Mouse (Mus musculus): ENCODE results near the gene Snx1. TPM values are rescaled to one million over a fixed set of nuclear protein-coding genes. Genes with fewer than 3 reads are reported as not detected.

The Snx1 gene
- polyA plus RNA-seq, 1 experiment from 2014 or later, result 124 TPM

DNA sequence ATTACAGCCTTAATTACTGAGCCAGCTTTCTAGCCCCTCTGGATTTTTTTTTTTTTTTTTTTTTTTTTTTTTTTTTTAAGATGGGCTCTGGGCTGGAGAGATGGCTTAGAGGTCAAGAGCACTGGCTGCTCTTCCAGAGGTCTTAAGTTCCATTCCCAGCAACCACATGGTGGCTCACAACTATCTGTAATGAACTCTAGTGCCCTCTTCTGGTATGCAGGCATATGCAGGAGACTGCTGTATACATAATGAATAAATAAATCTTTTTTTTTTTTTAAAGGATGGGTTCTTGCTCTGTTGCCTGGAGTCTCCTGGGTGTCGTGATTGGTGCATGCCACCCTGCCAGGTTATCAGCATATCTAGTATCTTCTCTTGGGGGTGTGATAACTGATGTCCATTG, 29.1 kb upstream of the Snx1 start:
- WGBS, result 93% methylated on average over 1 of the region's 1 CpGs
- no peak for ATAC-seq
- no peaks in the 10 kb centered on the region for H3K4me1 ChIP-seq
- no peak overlapping the region for H3K4me2 ChIP-seq
- H3K27me3 ChIP-seq, result peaks cover 25% of the 10 kb centered on the region
- no peak overlapping the region for H3K27ac ChIP-seq
- no peak overlapping the region for H3K9ac ChIP-seq
- H3K9me3 ChIP-seq (replicated peaks), result no peaks in the 10 kb centered on the region
- H3K36me3 ChIP-seq (ENCODE audit: poor library complexity, severe bottlenecking), result no peaks in the 10 kb centered on the region
- no peak overlapping the region for H3K4me3 ChIP-seq

DNA sequence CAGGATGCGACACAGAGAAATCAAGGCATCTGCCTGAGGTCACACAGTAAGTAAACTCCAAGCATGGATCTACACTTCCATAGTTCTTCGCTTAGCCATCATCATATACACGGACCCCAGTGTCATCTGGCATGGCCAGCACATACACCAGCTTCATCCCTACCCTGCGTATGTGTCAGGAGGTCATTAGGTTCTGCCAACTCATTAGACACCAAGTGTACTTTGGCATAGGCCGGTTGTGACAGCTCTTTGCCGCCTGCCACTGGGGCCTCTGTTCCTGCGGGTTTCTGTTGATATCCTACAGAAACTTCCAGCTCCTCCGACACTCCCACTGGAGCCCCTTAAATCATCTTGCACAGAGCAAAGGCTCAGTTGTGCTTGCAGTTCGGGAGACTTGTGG, 27.6 kb upstream of the Snx1 start:
- H3K9ac ChIP-seq, result no peak overlapping the region
- no peak overlapping the region for H3K27ac ChIP-seq
- H3K4me1 ChIP-seq, result no peaks in the 10 kb centered on the region
- WGBS, result 92% methylated on average over 9 of the region's 9 CpGs
- peaks cover 18% of the 10 kb centered on the region for H3K27me3 ChIP-seq
- H3K9me3 ChIP-seq (replicated peaks), result no peaks in the 10 kb centered on the region
- H3K4me2 ChIP-seq, result no peak overlapping the region
- no peak for ATAC-seq
- H3K36me3 ChIP-seq (ENCODE audit: poor library complexity, severe bottlenecking), result no peaks in the 10 kb centered on the region
- no peak overlapping the region for H3K4me3 ChIP-seq

DNA sequence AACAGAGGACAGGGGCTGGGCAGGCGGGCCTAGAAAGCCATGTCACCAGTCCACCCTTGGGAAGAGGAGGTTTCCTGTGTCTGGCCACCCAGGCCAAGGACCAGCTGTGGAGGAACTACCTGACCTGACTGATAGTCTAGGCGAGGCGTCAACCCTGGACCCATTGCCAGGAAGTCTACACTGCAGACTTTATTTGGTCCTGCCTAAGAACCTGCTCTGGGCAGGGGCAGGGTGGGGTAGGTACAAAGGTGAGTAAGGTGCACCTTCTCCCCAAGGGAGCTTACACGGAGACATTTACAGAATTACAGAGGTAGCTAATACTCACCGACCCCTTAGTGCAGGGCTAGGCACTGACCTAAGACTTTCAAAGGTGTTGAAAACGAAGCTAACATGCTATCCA, 27.2 kb upstream of the Snx1 start:
- Histone ChIP-seq H3K27ac (no peak overlapping the region), H3K4me3 (no peak overlapping the region), H3K27me3 (peaks cover 14% of the 10 kb centered on the region), H3K4me2 (no peak overlapping the region), H3K4me1 (no peaks in the 10 kb centered on the region), H3K36me3 (ENCODE audit: poor library complexity, severe bottlenecking) (no peaks in the 10 kb centered on the region), H3K9ac (no peak overlapping the region), H3K9me3 (replicated peaks) (no peaks in the 10 kb centered on the region)
- WGBS, result 84% methylated on average over 6 of the region's 6 CpGs
- ATAC-seq, result no peak

DNA sequence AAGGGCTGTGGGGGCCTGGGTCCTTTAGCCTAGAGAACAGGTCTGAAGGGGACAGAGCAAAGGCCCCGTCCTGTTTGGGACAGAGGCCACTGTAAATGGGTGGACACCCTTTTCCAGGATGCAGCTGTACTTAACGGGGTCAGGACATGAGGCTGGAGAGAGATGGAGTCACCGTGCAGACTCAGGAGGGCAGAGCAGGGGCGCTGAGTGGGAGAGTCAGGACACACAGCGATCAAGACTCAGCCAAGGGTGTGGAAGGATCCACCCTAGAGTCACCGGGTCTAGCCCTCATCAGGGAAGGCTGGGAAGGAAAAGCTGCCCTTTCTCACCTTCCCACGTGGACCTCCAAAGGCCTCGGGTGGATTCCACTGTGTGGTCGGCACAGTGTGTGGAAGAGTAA, 25.6 kb upstream of the Snx1 start:
- Histone ChIP-seq H3K4me3 (no peak overlapping the region), H3K4me1 (no peaks in the 10 kb centered on the region), H3K27me3 (peaks cover 5% of the 10 kb centered on the region; the same call in 1 of the 2 replicates), H3K9me3 (replicated peaks) (no peaks in the 10 kb centered on the region), H3K4me2 (no peak overlapping the region), H3K27ac (no peak overlapping the region), H3K36me3 (ENCODE audit: poor library complexity, severe bottlenecking) (no peaks in the 10 kb centered on the region), H3K9ac (no peak overlapping the region)
- 62% methylated on average over 9 of the region's 9 CpGs for WGBS
- no peak for ATAC-seq

DNA sequence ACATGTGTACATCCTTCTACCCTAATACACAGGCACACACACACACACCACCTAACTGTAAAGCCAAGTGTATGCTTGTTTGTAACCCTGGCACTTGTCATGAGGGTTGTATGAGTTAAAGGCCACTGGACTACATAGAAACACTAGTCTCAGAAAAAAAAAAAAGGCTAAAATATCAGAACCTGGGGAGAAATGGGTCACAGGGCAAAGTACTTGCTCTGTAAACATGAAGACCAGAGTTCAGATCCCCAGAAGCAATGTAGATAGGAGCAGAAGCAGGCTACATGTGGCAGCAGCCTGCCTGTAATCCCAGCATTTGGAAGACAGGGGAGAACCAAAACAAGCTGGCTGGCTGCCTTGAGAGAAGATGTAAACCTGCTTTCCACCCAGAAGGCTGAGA, 19.8 kb upstream of the Snx1 start:
- H3K27ac ChIP-seq, result no peak overlapping the region
- H3K4me2 ChIP-seq, result no peak overlapping the region
- no peaks in the 10 kb centered on the region for H3K4me1 ChIP-seq
- H3K9me3 ChIP-seq (replicated peaks), result no peaks in the 10 kb centered on the region
- H3K36me3 ChIP-seq (ENCODE audit: poor library complexity, severe bottlenecking), result no peaks in the 10 kb centered on the region
- no peak for ATAC-seq
- H3K9ac ChIP-seq, result no peak overlapping the region
- H3K27me3 ChIP-seq, result no peaks in the 10 kb centered on the region
- H3K4me3 ChIP-seq, result no peak overlapping the region

DNA sequence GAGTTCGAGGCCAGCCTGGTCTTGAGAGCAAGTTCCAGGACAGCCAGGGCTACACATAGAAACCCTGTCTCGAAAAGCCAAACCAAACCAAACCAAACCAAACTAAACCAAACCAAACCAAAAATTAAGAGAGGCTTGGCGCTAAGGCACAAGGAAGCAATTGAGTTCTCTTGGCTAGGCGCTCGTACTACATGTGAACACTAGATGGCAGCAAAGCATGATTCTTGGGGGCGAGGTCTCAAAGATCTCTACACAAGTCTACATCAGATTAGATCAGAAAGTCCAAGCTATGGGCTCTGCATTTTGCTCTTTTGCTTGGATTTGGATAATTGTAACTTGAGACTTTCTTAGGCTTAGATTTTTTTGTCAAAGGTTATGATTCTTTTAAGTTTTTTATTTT, 17.9 kb upstream of the Snx1 start:
- Histone ChIP-seq H3K27ac (no peak overlapping the region), H3K4me1 (no peaks in the 10 kb centered on the region), H3K9ac (no peak overlapping the region), H3K9me3 (replicated peaks) (no peaks in the 10 kb centered on the region), H3K27me3 (no peaks in the 10 kb centered on the region), H3K4me2 (no peak overlapping the region), H3K4me3 (no peak overlapping the region), H3K36me3 (ENCODE audit: poor library complexity, severe bottlenecking) (peaks cover 16% of the 10 kb centered on the region)
- ATAC-seq, result no peak
- WGBS, result 4% methylated on average over 6 of the region's 6 CpGs

DNA sequence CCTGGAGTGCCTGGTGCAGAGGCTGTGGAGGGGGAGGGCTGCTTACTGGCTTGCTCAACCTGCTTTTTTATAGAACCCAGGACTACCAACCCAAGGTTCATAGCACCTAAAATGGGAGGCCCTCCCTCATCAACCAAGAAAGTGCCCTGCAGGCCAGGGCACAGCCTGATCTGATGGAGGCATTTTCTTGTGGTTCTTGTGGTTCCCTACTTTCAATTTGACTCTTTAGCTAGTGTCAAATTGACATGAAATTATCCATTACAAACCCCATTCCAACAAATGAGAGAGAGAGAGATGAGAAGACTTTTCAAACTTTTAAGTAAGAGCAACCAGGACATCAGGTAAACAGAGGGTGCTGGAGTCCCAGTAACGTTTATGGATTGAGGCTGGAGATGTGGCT, 15.9 kb upstream of the Snx1 start:
- Histone ChIP-seq H3K27ac (no peak overlapping the region), H3K27me3 (no peaks in the 10 kb centered on the region), H3K4me3 (no peak overlapping the region), H3K4me1 (no peaks in the 10 kb centered on the region), H3K36me3 (ENCODE audit: poor library complexity, severe bottlenecking) (peaks cover 34% of the 10 kb centered on the region), H3K9ac (no peak overlapping the region), H3K9me3 (replicated peaks) (no peaks in the 10 kb centered on the region), H3K4me2 (no peak overlapping the region)
- ATAC-seq, result no peak
- 81% methylated on average over 1 of the region's 1 CpGs for WGBS

DNA sequence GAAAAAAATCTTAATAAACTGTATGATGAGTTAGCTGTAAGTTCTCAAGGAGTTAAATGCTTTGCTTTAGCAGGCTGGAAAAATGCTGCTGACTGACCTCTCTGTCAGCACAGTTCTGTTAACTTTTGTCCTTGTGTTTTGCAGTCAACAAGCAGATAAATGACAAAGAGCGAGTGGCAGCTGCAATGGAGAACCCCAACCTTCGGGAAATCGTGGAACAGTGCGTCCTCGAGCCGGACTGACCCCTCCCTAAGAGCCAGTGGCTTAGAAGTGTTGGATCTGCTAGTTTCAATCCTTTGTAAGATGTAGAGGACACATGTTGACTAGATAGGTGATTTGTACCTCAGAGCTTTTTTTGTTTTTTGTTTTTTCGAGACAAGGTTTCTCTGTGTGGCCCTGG, 11.8 kb upstream of the Snx1 start:
- no peaks in the 10 kb centered on the region for H3K27me3 ChIP-seq
- H3K36me3 ChIP-seq (ENCODE audit: poor library complexity, severe bottlenecking), result peaks cover 67% of the 10 kb centered on the region
- no peaks in the 10 kb centered on the region for H3K9me3 ChIP-seq (replicated peaks)
- no peak overlapping the region for H3K27ac ChIP-seq
- 96% methylated on average over 7 of the region's 7 CpGs for WGBS
- H3K4me2 ChIP-seq, result no peak overlapping the region
- H3K4me3 ChIP-seq, result no peak overlapping the region
- no peak for ATAC-seq
- H3K4me1 ChIP-seq, result no peaks in the 10 kb centered on the region
- no peak overlapping the region for H3K9ac ChIP-seq

DNA sequence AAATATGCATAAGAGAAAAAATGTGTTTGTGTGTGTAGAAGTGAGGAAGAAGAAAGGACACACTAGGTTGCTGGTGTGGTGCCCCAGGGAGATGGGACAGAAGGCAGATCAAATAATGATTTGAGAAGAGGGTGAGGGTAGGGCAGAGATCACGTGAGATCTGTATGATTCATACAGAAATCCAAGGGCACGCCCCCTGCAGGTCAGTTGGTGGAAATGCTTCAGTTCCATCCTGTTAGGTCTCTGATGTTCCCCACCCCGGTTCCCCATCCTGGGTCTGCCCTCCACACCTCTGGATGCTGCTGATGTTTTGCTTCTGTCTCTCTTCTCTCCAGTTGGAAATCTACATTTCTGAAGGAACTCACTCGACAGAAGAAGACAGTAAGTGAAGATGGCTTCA, 9.6 kb upstream of the Snx1 start:
- Histone ChIP-seq H3K9ac (no peak overlapping the region), H3K27me3 (no peaks in the 10 kb centered on the region), H3K4me2 (no peak overlapping the region), H3K4me3 (no peak overlapping the region), H3K4me1 (no peaks in the 10 kb centered on the region), H3K27ac (no peak overlapping the region), H3K9me3 (replicated peaks) (no peaks in the 10 kb centered on the region), H3K36me3 (ENCODE audit: poor library complexity, severe bottlenecking) (peaks cover 75% of the 10 kb centered on the region)
- no peak for ATAC-seq
- 48% methylated on average over 4 of the region's 4 CpGs for WGBS

DNA sequence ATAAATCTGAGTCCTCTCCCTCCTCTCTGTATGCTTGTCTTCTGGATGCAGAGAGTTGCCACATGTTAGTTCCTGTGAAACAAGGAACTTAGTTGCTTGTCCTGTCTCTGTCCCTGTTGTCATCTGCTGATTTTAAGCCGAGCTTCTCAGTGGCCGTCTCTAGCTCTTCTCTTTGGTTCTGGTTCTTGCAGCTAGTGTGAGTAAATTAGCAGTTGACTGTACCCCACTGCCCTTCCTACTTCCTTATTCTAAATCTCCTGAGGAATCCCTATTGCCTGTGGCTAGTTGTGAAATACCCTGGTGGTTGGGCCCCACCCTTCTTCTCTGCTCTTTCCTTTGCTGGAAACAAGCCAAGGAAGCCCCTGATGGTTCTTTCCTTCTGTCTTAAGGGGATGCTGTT, 5.1 kb upstream of the Snx1 start:
- no peaks in the 10 kb centered on the region for H3K27me3 ChIP-seq
- peaks cover 13% of the 10 kb centered on the region for H3K4me1 ChIP-seq
- no peak overlapping the region for H3K4me2 ChIP-seq
- no peak for ATAC-seq
- WGBS, result 98% methylated on average over 2 of the region's 2 CpGs
- no peaks in the 10 kb centered on the region for H3K9me3 ChIP-seq (replicated peaks)
- H3K9ac ChIP-seq, result no peak overlapping the region
- H3K36me3 ChIP-seq (ENCODE audit: poor library complexity, severe bottlenecking), result peaks cover 36% of the 10 kb centered on the region
- no peak overlapping the region for H3K4me3 ChIP-seq
- H3K27ac ChIP-seq, result no peak overlapping the region

DNA sequence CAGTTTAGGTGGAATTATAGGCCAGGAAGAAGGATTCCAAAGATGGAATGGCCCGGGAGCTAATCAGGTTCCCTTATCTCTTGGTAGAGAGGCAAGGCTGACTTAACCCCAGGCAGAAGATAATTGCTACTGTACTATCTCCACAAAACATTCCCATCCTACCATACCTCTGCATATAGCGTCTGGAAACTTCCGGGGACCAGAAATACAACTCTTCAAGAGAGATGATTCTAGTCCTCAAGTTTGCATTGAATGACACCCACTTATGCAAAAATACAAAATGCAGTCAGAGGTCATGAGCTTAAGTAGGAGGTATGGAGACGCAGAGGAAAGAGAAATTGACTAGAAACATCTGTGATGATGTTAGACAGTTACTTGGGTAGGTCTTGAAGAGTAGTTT, 1.5 kb upstream of the Snx1 start:
- Histone ChIP-seq H3K9me3 (replicated peaks) (no peaks in the 10 kb centered on the region), H3K9ac (no peak overlapping the region), H3K27ac (no peak overlapping the region), H3K4me3 (no peak overlapping the region), H3K36me3 (ENCODE audit: poor library complexity, severe bottlenecking) (peaks cover 9% of the 10 kb centered on the region), H3K27me3 (no peaks in the 10 kb centered on the region), H3K4me1 (peaks cover 35% of the 10 kb centered on the region), H3K4me2 (peak overlapping the region; percentile 72)
- WGBS, result 95% methylated on average over 4 of the region's 4 CpGs
- no peak for ATAC-seq

DNA sequence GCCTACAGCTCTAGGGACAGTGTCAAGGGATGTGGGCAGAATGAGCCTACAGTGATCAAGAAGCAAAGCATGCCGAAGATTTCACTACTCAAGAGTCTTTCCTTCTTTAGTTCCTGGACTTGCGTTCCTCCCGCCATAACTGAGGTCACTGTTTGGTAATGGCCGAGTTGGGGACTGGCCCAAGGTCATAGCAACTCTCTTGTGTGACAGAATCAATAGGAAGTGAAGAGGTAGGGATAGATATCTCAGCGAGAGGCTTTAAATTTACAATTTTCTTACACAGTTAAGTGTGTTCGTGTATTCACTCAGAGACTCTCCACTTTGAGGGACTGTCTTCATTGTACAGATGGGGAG, 783 bp upstream of the Snx1 start:
- 54% methylated on average over 6 of the region's 6 CpGs for WGBS
- H3K4me1 ChIP-seq, result peaks cover 38% of the 10 kb centered on the region
- ATAC-seq, result no peak
- H3K9me3 ChIP-seq (replicated peaks), result no peaks in the 10 kb centered on the region
- peaks cover 3% of the 10 kb centered on the region; the same call in 1 of the 2 replicates for H3K36me3 ChIP-seq (ENCODE audit: poor library complexity, severe bottlenecking)
- H3K27me3 ChIP-seq, result no peaks in the 10 kb centered on the region
- H3K4me2 ChIP-seq, result peak overlapping the region; percentile 72
- peak overlapping the region; percentile 56 for H3K4me3 ChIP-seq
- H3K27ac ChIP-seq, result no peak overlapping the region
- H3K9ac ChIP-seq, result peak overlapping the region; percentile 76

DNA sequence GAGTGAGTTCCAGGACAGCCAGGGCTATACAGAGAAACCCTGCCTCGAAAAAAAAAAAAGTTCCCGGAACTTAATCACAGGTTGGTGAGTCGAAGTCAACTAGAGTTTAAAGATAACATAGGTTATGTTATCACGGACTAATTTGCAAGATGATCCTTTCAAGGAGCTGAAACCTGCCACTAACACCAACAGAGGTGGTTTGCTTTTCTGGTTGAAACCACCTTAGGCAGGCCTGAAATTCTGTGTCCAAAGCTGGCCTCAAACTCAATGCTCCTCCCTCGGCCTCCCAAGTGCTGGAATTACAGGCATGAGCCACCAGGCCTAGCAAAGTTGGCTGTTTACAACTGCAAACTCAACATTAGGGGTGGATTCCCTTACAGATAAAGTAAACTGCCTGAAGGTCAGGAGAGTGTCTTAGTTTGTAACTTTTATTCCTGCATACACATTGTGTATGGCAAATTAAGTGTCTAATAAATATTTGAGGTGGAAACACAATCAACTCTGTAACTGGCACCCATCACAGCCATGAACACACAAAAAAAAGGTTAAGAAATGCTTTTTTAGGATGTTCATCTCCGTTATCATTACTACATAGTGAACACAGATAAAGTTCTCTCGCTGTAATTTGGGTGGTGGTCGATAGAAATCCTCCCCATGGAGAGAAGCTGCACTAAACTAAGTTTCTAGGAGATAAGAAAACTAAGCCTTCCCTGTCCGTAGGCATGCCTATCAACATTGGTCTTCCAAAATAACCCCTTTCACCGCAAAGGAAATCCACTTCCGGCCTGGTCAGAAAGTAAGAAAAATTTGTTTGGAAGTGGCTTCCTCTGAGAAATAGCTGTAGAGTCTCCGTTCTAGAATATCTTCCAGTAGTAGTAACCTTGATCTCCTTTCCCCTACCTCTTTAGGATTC, 588 bp downstream of the Snx1 start:
- Histone ChIP-seq H3K36me3 (ENCODE audit: poor library complexity, severe bottlenecking) (peaks cover 2% of the 10 kb centered on the region; the same call in 1 of the 2 replicates), H3K9ac (no peak overlapping the region), H3K4me1 (peaks cover 46% of the 10 kb centered on the region), H3K9me3 (replicated peaks) (no peaks in the 10 kb centered on the region), H3K4me2 (peak overlapping the region; percentile 76), H3K4me3 (peak overlapping the region; percentile 56), H3K27me3 (no peaks in the 10 kb centered on the region), H3K27ac (peak overlapping the region; percentile 88)
- no peak for ATAC-seq
- WGBS, result 64% methylated on average over 12 of the region's 12 CpGs

All from forebrain, embryonic 13.5 days (tissue).